Mouse (Mus musculus) hindbrain, embryonic 13.5 days (tissue): ENCODE measurements around the gene Bcl2l13. TPM values are rescaled to one million over a fixed set of nuclear protein-coding genes. Genes with fewer than 3 reads are reported as not detected.

Source experiments
- ATAC-seq: fragments of 200-750 bp; cut with Nextera tagmentation; 2 replicates; pipeline ENCODE4 v1.8.0; 2017; ENCODE audit warnings: moderate TSS enrichment; ENCODE audit not compliant: low FRiP score
- H3K27ac ChIP-seq: fragments of 300-500 bp; sonication (generic); 2 replicates; pipeline ENCODE4 v1.5.1; 2015; ENCODE audit warnings: inconsistent platforms, mild to moderate bottlenecking, moderate library complexity
- H3K27me3 ChIP-seq: fragments of 300-500 bp; sonication (generic); 2 replicates; pipeline ENCODE4 v1.6.1; 2015; ENCODE audit warnings: mild to moderate bottlenecking, inconsistent platforms
- H3K36me3 ChIP-seq: fragments of 300-500 bp; sonication (generic); 2 replicates; pipeline ENCODE4 v1.6.1; 2015; ENCODE audit warnings: mild to moderate bottlenecking, inconsistent platforms
- H3K4me1 ChIP-seq: fragments of 300-500 bp; sonication (generic); replicated peaks from 2 replicates; pipeline ENCODE4 v1.6.1; 2015; ENCODE audit warnings: inconsistent platforms
- H3K4me2 ChIP-seq: fragments of 300-500 bp; sonication (generic); 2 replicates; pipeline ENCODE4 v1.6.1; 2015; ENCODE audit warnings: inconsistent platforms, mild to moderate bottlenecking, moderate library complexity
- H3K4me3 ChIP-seq: fragments of 300-500 bp; sonication (generic); 2 replicates; pipeline ENCODE4 v1.5.1; 2015; ENCODE audit warnings: mild to moderate bottlenecking, inconsistent platforms
- H3K9ac ChIP-seq: fragments of 300-500 bp; sonication (generic); 2 replicates; pipeline ENCODE4 v1.6.1; 2015; ENCODE audit warnings: mild to moderate bottlenecking, inconsistent platforms
- H3K9me3 ChIP-seq: fragments of 300-500 bp; sonication (generic); 2 replicates; pipeline ENCODE4 v1.6.1; 2016; ENCODE audit warnings: inconsistent platforms
- WGBS: fragments of 180-500 bp; shearing (Covaris S2); methylation state at CpG from one replicate; pipeline ENCODE4 v1.1.7; 2015; 5-methylcytosine and 5-hydroxymethylcytosine counted together
- microRNA-seq: library from miRNA; unstranded; fragments of <30 nt; microRNA quantifications from one replicate; pipeline ENCODE4, GENCODE M21; 2016
- polyA plus RNA-seq: library from polyadenylated mRNA; unstranded; fragments of >200 nt; fragmentation: Nextera tagmentation; extraction: Ambion mirVana; gene quantifications from 2 replicates; pipeline ENCODE4 v1.2.1, GENCODE M21; 2015

Bcl2l13 gene
- polyA plus RNA-seq, 1 experiment from 2014 or later, result 29.4 TPM

DNA sequence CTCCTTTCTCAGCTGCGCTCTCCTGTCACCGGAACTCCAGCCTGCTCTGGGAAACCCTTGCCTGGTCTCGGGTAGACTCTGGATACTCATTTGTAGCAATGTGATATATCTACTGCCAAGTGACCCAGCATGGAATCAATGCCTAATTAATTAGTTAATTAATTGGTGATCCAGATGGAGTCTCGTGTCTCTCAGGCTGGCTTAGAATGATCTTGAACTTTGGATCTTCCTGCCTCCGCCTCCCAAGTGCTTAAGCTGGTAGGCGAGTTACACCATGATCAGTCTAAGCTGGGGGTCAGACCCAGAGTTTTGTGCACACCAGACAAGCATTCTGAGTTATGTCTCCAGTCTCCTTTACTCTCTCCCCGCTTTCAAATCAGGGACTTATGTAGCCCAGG, 105.1 kb downstream of the Bcl2l13 start:
- Histone ChIP-seq H3K9me3 (no peaks in the 10 kb centered on the region), H3K9ac (0 out of 2 replicates have a peak overlapping the region, but pooled peaks have one; percentile 8), H3K36me3 (peaks cover 35% of the 10 kb centered on the region), H3K4me1 (no peaks in the 10 kb centered on the region), H3K27me3 (no peaks in the 10 kb centered on the region), H3K4me2 (no peak overlapping the region), H3K4me3 (no peak overlapping the region), H3K27ac (no peak overlapping the region)
- ATAC-seq, result no peak
- WGBS, result 82% methylated on average over 7 of the region's 7 CpGs

DNA sequence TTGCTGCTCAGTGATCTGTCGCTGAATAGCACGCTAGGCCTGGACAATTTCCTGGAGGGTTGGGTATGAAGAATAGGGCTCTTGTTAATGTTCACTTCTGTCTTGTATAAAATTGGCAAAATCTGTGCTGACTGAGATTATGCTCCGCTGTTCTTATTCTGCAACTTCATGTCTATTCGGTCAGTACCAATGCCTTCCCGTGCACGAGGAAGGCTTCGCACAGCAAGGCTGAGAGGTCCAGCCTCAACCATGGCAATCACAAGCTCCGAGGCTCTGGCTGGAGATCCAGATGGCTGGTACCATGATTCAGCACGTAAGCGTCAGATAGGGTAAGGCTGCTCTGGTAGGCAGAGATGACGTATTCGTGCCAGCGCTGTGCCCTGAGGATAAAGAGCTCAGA, 105.6 kb downstream of the Bcl2l13 start:
- no peak overlapping the region for H3K4me2 ChIP-seq
- WGBS, result 95% methylated on average over 13 of the region's 13 CpGs
- no peak overlapping the region for H3K4me3 ChIP-seq
- no peaks in the 10 kb centered on the region for H3K27me3 ChIP-seq
- peaks cover 39% of the 10 kb centered on the region for H3K36me3 ChIP-seq
- H3K4me1 ChIP-seq, result no peaks in the 10 kb centered on the region
- H3K9ac ChIP-seq, result no peak overlapping the region
- no peak for ATAC-seq
- H3K27ac ChIP-seq, result no peak overlapping the region
- no peaks in the 10 kb centered on the region for H3K9me3 ChIP-seq

Small RNA genes lying within 50 kb of the gene (microRNA-seq; reads per million reads assigned to microRNA genes)
- not detected for gene Gm25193

Other genes starting within 250 kb of the Bcl2l13 start
- 4.7 and 5.7 TPM in 2 replicates for gene Cecr2, start 169.8 kb upstream of the Bcl2l13 start, polyA plus RNA-seq
- gene Slc25a18, start 62.6 kb upstream of the Bcl2l13 start, polyA plus RNA-seq, result 6.9 and 7.9 TPM in 2 replicates
- 255 and 262 TPM in 2 replicates for gene Atp6v1e1, start 13.4 kb upstream of the Bcl2l13 start, polyA plus RNA-seq
- 30.5 and 31.6 TPM in 2 replicates for gene Bid, start 80.6 kb downstream of the Bcl2l13 start, polyA plus RNA-seq